Mouse (Mus musculus) forelimb bud, embryonic 11.5 days (tissue): ENCODE measurements around the gene Gm13539.

Experiments used
- DNase-seq: peaks from one replicate; pipeline ENCODE4 v3.0.0-alpha.2; 2012; ENCODE audit warnings: low read depth, low spot score

Gm13539 gene

GRCm38 (mm10) chr2:25824751-25825150 is 42.7 kb downstream of the Gm13539 start:
- DNase-seq: no peak

- DNase-seq: no peak
These were observed 46.4 kb downstream of the Gm13539 start for GRCm38 (mm10) chr2:25828344-25828947.

- DNase-seq: no peak
These were observed 48.7 kb downstream of the Gm13539 start for GRCm38 (mm10) chr2:25830786-25831185.

- DNase-seq: peak; percentile 80
These were observed 54.2 kb downstream of the Gm13539 start for GRCm38 (mm10) chr2:25836291-25836690.
